Comparison of ENCODE assay signal across 18 mouse cellular contexts in genomic region chr8:95607210-95607609, GRCm38 (mm10). TPM values are rescaled to one million over a fixed set of nuclear protein-coding genes. Genes with fewer than 3 reads are reported as not detected.
DNase-seq lines count a peak whose midpoint lies in the region; ATAC-seq and TF ChIP-seq lines count a peak whose summit lies in the region.
"Had no signal": no experiment of that assay in that cellular context is flagged by ENCODE, and none has a peak within 500 bp of the region (broad histone marks: within the 10 kb centered on the region; RNA-seq: fewer than 3 reads in every experiment).

No protein-coding gene starts in this region.

- DNase-seq in frontal cortex, postnatal 14 days (ENCODE audit: low spot score in 2 of 2), result no peak
- DNase-seq in layer of hippocampus, adult 11-12 months (ENCODE audit: low spot score), result peak; percentile 44
- DNase-seq in layer of hippocampus, postnatal 14 days (ENCODE audit: low spot score in 2 of 2), result no peak
- peak; percentile 2 for DNase-seq in CH12.LX (ENCODE audit: extremely low read depth)
- DNase-seq in layer of hippocampus, adult 9-11 months, result peak; percentile 51
- no peak for DNase-seq in forebrain, embryonic 11.5 days (ENCODE audit: low spot score)
- DNase-seq: cerebellum, adult 8-10 months; gastrocnemius, postnatal 10 days; lung, postnatal 14 days had no signal

- no peak overlapping the region for H3K4me3 ChIP-seq in CH12.LX (replicated peaks in 1 of 3; ENCODE audit: low read depth in 2 of 3, low read length in 2 of 3, poor library complexity in 1 of 3)
- no peak overlapping the region for H3K4me3 ChIP-seq in forebrain, embryonic 11.5 days (ENCODE audit: low read depth, low read length)
- no peak overlapping the region for H3K4me3 ChIP-seq in liver, embryonic 12.5 days
- H3K4me3 ChIP-seq: liver, embryonic 15.5 days had no signal

- no peaks in the 10 kb centered on the region for H3K27me3 ChIP-seq in CH12.LX (replicated peaks)
- no peaks in the 10 kb centered on the region for H3K27me3 ChIP-seq in forebrain, embryonic 11.5 days (ENCODE audit: control insufficient read depth, insufficient read depth, low read length)
- peaks cover 9% of the 10 kb centered on the region; the same call in 1 of the 2 replicates for H3K27me3 ChIP-seq in liver, embryonic 12.5 days (replicated peaks)

- peak; percentile 78 for ATAC-seq in frontal cortex, adult (ENCODE audit: low TSS enrichment)
- ATAC-seq in forebrain, embryonic 11.5 days (replicated peaks; ENCODE audit: low FRiP score), result no peak
- ATAC-seq in liver, embryonic 12.5 days, result no peak
- ATAC-seq: activated CD4-positive, CD25-positive, alpha-beta regulatory T cell, adult 4 months had no signal

- H3K9me3 ChIP-seq in CH12.LX (replicated peaks; ENCODE audit: low read length), result no peaks in the 10 kb centered on the region
- H3K9me3 ChIP-seq in forebrain, embryonic 11.5 days (ENCODE audit: control insufficient read depth, low read length), result no peaks in the 10 kb centered on the region
- H3K9me3 ChIP-seq in liver, embryonic 12.5 days (replicated peaks), result no peaks in the 10 kb centered on the region
- H3K9me3 ChIP-seq: liver, embryonic 15.5 days had no signal

- no peaks in the 10 kb centered on the region for H3K36me3 ChIP-seq in CH12.LX (replicated peaks in 1 of 2; ENCODE audit: control insufficient read depth in 1 of 2, insufficient read depth in 1 of 2, low read length in 1 of 2)
- no peaks in the 10 kb centered on the region for H3K36me3 ChIP-seq in forebrain, embryonic 11.5 days (ENCODE audit: control insufficient read depth, insufficient read depth, low read length)
- no peaks in the 10 kb centered on the region for H3K36me3 ChIP-seq in liver, embryonic 12.5 days
- H3K36me3 ChIP-seq: liver, embryonic 15.5 days had no signal

- TF ChIP-seq CTCF in CH12.LX (conservative IDR thresholded peaks at IDR 0.05 in 1 of 2, IDR thresholded peaks at IDR 0.05 in 1 of 2; ENCODE audit: low read depth in 2 of 2, low read length in 2 of 2), result no peak

- TF ChIP-seq EP300 in CH12.LX (IDR thresholded peaks at IDR 0.05; ENCODE audit: low read length), result no peak

- WGBS in forebrain, embryonic 11.5 days, result 56% methylated on average over 9 of the region's 9 CpGs
- 46% methylated on average over 9 of the region's 9 CpGs for WGBS in liver, embryonic 12.5 days (ENCODE audit: insufficient replicate concordance)

- no peaks in the 10 kb centered on the region for H3K79me2 ChIP-seq in CH12.LX (replicated peaks; ENCODE audit: control insufficient read depth, extremely low read depth, insufficient read depth, poor library complexity, severe bottlenecking)

- H3K4me2 ChIP-seq in CH12.LX (ENCODE audit: insufficient read depth, low read depth, poor library complexity, severe bottlenecking), result peak overlapping the region; percentile 47
- H3K4me2 ChIP-seq in forebrain, embryonic 11.5 days (ENCODE audit: low read depth, low read length, severe bottlenecking), result no peak overlapping the region
- H3K4me2 ChIP-seq in liver, embryonic 12.5 days, result no peak overlapping the region
- H3K4me2 ChIP-seq: liver, embryonic 15.5 days had no signal

- H3K4me1 ChIP-seq in CH12.LX (ENCODE audit: control insufficient read depth in 1 of 2, insufficient read depth in 2 of 2), result peaks cover 7 to 18% of the 10 kb centered on the region in 2 experiments
- H3K4me1 ChIP-seq in forebrain, embryonic 11.5 days (replicated peaks; ENCODE audit: control insufficient read depth, insufficient read depth, low read length), result no peaks in the 10 kb centered on the region
- peaks cover 7% of the 10 kb centered on the region for H3K4me1 ChIP-seq in liver, embryonic 12.5 days

- dilution Hi-C loops in CH12.LX (cut with MboI; ENCODE audit: extremely low pct_ligation_motif_present, extremely low pct_unique_long_range_greater_than_20kb, low sequenced_read_pairs), result no loop called here

- TF ChIP-seq POLR2A in CH12.LX (IDR thresholded peaks at IDR 0.05; ENCODE audit: low read depth, low read length), result no peak

- H3K9ac ChIP-seq in CH12.LX (ENCODE audit: insufficient read depth, low read depth), result peak overlapping the region; percentile 28; the same call in 1 of the 2 replicates
- no peak overlapping the region for H3K9ac ChIP-seq in forebrain, embryonic 11.5 days (ENCODE audit: low read length)
- H3K9ac ChIP-seq in liver, embryonic 12.5 days, result no peak overlapping the region
- H3K9ac ChIP-seq: liver, embryonic 15.5 days had no signal

- TF ChIP-seq RAD21 in CH12.LX (IDR thresholded peaks at IDR 0.05; ENCODE audit: low read depth, low read length), result no peak

- no peak overlapping the region for H3K27ac ChIP-seq in CH12.LX (ENCODE audit: insufficient read depth, low read depth)
- H3K27ac ChIP-seq in forebrain, embryonic 11.5 days (ENCODE audit: low read depth, low read length), result no peak overlapping the region
- no peak overlapping the region for H3K27ac ChIP-seq in liver, embryonic 12.5 days
- H3K27ac ChIP-seq: liver, embryonic 15.5 days had no signal

- in situ Hi-C loops in CH12.LX (cut with MboI; ENCODE audit: low pct_ligation_motif_present, low pct_unique_long_range_greater_than_20kb, low sequenced_read_pairs), result no loop called here

TF ChIP-seq in CH12.LX, 34 proteins besides CTCF, POLR2A, EP300 and RAD21:
- TF ChIP-seq ELF1 (IDR thresholded peaks at IDR 0.05; ENCODE audit: low read depth, low read length) (no peak), MAFK (IDR thresholded peaks at IDR 0.05; ENCODE audit: insufficient replicate concordance, low read length) (no peak), MEF2A (IDR thresholded peaks at IDR 0.05; ENCODE audit: borderline replicate concordance, low read depth, low read length) (peak; percentile 66; the same call in 1 of the 2 replicates)
TF ChIP-seq in CH12.LX: peak in this region for 1.

RNA-seq across cellular contexts. Expression of gene Gins3, which starts 26.0 kb away (rescaled TPM):
- 1 to 10 TPM; 2.7 TPM for total RNA-seq in layer of hippocampus, postnatal 14 days (2021)
- total RNA-seq in CH12.LX (2012; rRNA removed) (10.4 and 13.9 TPM in 2 replicates), CH12.LX (2014; rRNA removed) (18.0 and 19.4 TPM in 2 replicates)
- polyA plus RNA-seq in CH12.LX (2012; ENCODE audit: insufficient read length, low read depth), result 14.2 and 15.8 TPM in 2 replicates
- polyA plus RNA-seq in forebrain, embryonic 11.5 days (2014; fragmentation: Nextera tagmentation; extraction: Ambion mirVana), result 31.6 and 35.2 TPM in 2 replicates
- polyA plus RNA-seq in liver, embryonic 12.5 days (2016; fragmentation: Nextera tagmentation; extraction: Ambion mirVana), result 13.8 and 14.1 TPM in 2 replicates

RNA-seq across cellular contexts. Expression of gene Prss54, which starts 31.1 kb away (rescaled TPM):
- total RNA-seq in layer of hippocampus, postnatal 14 days (2021), result under 1 TPM in 1 of 2 experiments, not detected in 1; 0.33 TPM
- total RNA-seq in CH12.LX (2012; rRNA removed), result not detected in 2 replicates
- not detected in 2 replicates for total RNA-seq in CH12.LX (2014; rRNA removed)
- polyA plus RNA-seq in CH12.LX (2012; ENCODE audit: insufficient read length, low read depth), result not detected in 2 replicates
- polyA plus RNA-seq in forebrain, embryonic 11.5 days (2014; fragmentation: Nextera tagmentation; extraction: Ambion mirVana), result not detected in 2 replicates
- not detected in 2 replicates for polyA plus RNA-seq in liver, embryonic 12.5 days (2016; fragmentation: Nextera tagmentation; extraction: Ambion mirVana)
- total RNA-seq: gastrocnemius, postnatal 10 days; left cerebral cortex, postnatal 25 days; neutrophil, adult 5-6 weeks had no signal
- polyA plus RNA-seq: activated CD4-positive, CD25-positive, alpha-beta regulatory T cell, adult 4 months; hindbrain, embryonic 11.5 days; intestine, embryonic 14.5 days; kidney, embryonic 16.5 days; liver, embryonic 15.5 days had no signal

Comparison
In these comparisons a context has a peak if more than half of its experiments do, and no peak if none do; other contexts are left out.
1. DNase-seq: peak in layer of hippocampus, adult 11-12 months (single experiment), CH12.LX (single experiment) and layer of hippocampus, adult 9-11 months (single experiment); none in frontal cortex, postnatal 14 days (0 of 2), layer of hippocampus, postnatal 14 days (0 of 2) and forebrain, embryonic 11.5 days (single experiment).